8 mouse cellular contexts compared by ENCODE assay signal in the genomic region with DNA sequence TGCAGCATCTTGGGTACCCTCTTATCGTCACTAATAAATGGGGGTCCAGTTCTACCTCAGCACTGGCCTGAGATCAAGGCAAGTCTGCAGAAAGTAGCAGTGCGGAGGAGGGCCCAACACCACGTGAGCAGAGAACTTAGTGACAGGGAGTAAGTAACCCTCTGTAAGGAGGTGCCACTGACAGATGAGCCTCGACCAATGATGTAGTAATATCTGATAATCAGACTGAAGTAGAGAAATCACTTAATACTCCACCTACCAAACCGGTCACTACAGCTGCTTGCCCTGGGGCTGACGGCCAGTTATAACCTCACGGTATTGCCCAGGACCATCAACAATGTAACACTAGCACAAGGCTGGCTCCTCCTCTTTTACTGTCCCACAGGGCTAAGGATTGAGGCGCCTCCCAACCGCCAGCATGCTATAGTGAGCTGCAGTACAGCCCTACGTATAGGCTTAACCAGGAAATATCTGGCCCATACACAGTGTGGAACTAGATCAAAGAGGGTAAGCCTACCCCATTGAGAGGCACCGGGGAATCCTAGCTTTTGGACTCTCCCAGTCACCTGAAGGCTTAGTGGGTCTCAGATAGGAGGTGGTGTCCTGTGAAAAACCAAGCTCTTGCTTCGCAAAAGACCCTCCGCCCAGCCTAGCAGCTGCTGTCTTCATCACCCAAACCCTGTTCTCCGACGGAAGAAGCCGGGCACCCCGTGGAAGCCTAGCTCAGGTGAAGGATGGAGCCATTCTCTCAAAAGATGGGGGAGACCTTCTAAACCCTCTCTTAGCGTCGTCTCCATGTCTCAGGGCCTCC. TPM values are rescaled to one million over a fixed set of nuclear protein-coding genes. Genes with fewer than 3 reads are reported as not detected.
DNase-seq lines count a peak whose midpoint lies in the region; ATAC-seq and TF ChIP-seq lines count a peak whose summit lies in the region.

No protein-coding gene starts in this region.

- DNase-seq in heart, adult 9 months (ENCODE audit: low spot score in 2 of 2) = no peak
- DNase-seq in Muller cell, postnatal 12 days (ENCODE audit: inconsistent ontology term) = peak; percentile 31
- no peak for DNase-seq in forebrain, embryonic 11.5 days (ENCODE audit: low spot score)
- DNase-seq in liver, embryonic 14.5 days (ENCODE audit: low read depth in 3 of 3, low spot score in 3 of 3) = peak; percentile 57 to 63 (median 62)
- DNase-seq in gastrocnemius, postnatal 4 days (ENCODE audit: low spot score in 2 of 2) = no peak

- peak overlapping the region; percentile 88 for H3K4me2 ChIP-seq in heart, embryonic 16.5 days (ENCODE audit: low read depth, low read length)
- peak overlapping the region; percentile 87 for H3K4me2 ChIP-seq in forebrain, embryonic 11.5 days (ENCODE audit: low read depth, low read length, severe bottlenecking)
- peak overlapping the region; percentile 99 for H3K4me2 ChIP-seq in liver, embryonic 14.5 days (ENCODE audit: low read depth)
- H3K4me2 ChIP-seq in stomach, embryonic 16.5 days (ENCODE audit: low read depth, low read length) = peak overlapping the region; percentile 97

- 0 out of 2 replicates have a peak, but pooled peaks have one; percentile 19 for ATAC-seq in heart, embryonic 16.5 days (replicated peaks; ENCODE audit: extremely low read depth, insufficient read depth, low FRiP score)
- ATAC-seq in forebrain, embryonic 11.5 days (replicated peaks; ENCODE audit: low FRiP score) = peak; percentile 62
- ATAC-seq in liver, embryonic 14.5 days (ENCODE audit: insufficient read depth) = peak; percentile 65
- peak; percentile 67 for ATAC-seq in stomach, embryonic 16.5 days (ENCODE audit: insufficient read depth, low FRiP score)
- ATAC-seq in frontal cortex, adult (ENCODE audit: low TSS enrichment) = no peak; the same call in 1 of the 2 replicates

- 0 out of 2 replicates have a peak, but pooled peaks have one; percentile 14 for TF ChIP-seq EP300 in liver, embryonic 14.5 days (IDR thresholded peaks at IDR 0.05; ENCODE audit: low read depth)

- no peaks in the 10 kb centered on the region for H3K36me3 ChIP-seq in heart, embryonic 16.5 days (ENCODE audit: control insufficient read depth, insufficient read depth)
- no peaks in the 10 kb centered on the region for H3K36me3 ChIP-seq in forebrain, embryonic 11.5 days (ENCODE audit: control insufficient read depth, insufficient read depth, low read length)
- peaks cover 21% of the 10 kb centered on the region for H3K36me3 ChIP-seq in liver, embryonic 14.5 days (replicated peaks; ENCODE audit: control insufficient read depth, insufficient read depth, low read depth)
- H3K36me3 ChIP-seq in stomach, embryonic 16.5 days (ENCODE audit: control insufficient read depth, insufficient read depth, low read length) = no peaks in the 10 kb centered on the region

- 16% methylated on average over 19 of the region's 19 CpGs for WGBS in heart, embryonic 16.5 days
- WGBS in forebrain, embryonic 11.5 days = 13% methylated on average over 19 of the region's 19 CpGs
- WGBS in liver, embryonic 14.5 days (ENCODE audit: insufficient replicate concordance) = 4% methylated on average over 19 of the region's 19 CpGs
- WGBS in stomach, embryonic 16.5 days = 8% methylated on average over 19 of the region's 19 CpGs

- H3K27me3 ChIP-seq in heart, embryonic 16.5 days (ENCODE audit: control insufficient read depth, insufficient read depth, low read length) = no peaks in the 10 kb centered on the region
- no peaks in the 10 kb centered on the region for H3K27me3 ChIP-seq in forebrain, embryonic 11.5 days (ENCODE audit: control insufficient read depth, insufficient read depth, low read length)
- no peaks in the 10 kb centered on the region for H3K27me3 ChIP-seq in liver, embryonic 14.5 days (ENCODE audit: control insufficient read depth, insufficient read depth, low read length)
- H3K27me3 ChIP-seq in stomach, embryonic 16.5 days (ENCODE audit: control insufficient read depth, insufficient read depth, low read length) = no peaks in the 10 kb centered on the region

- TF ChIP-seq CTCF in liver, embryonic 14.5 days (IDR thresholded peaks at IDR 0.05; ENCODE audit: low read depth) = no peak

- H3K27ac ChIP-seq in heart, embryonic 16.5 days (ENCODE audit: low read length) = no peak overlapping the region
- no peak overlapping the region for H3K27ac ChIP-seq in forebrain, embryonic 11.5 days (ENCODE audit: low read depth, low read length)
- H3K27ac ChIP-seq in liver, embryonic 14.5 days = peak overlapping the region; percentile 100
- H3K27ac ChIP-seq in stomach, embryonic 16.5 days (ENCODE audit: low read length) = peak overlapping the region; percentile 85

- H3K9me3 ChIP-seq in heart, embryonic 16.5 days (replicated peaks; ENCODE audit: control insufficient read depth, low read length) = no peaks in the 10 kb centered on the region
- H3K9me3 ChIP-seq in forebrain, embryonic 11.5 days (ENCODE audit: control insufficient read depth, low read length) = no peaks in the 10 kb centered on the region
- no peaks in the 10 kb centered on the region for H3K9me3 ChIP-seq in liver, embryonic 14.5 days (ENCODE audit: control insufficient read depth, low read length)
- H3K9me3 ChIP-seq in stomach, embryonic 16.5 days (replicated peaks; ENCODE audit: control insufficient read depth, low read length) = no peaks in the 10 kb centered on the region

- peak overlapping the region; percentile 80 for H3K9ac ChIP-seq in heart, embryonic 16.5 days (ENCODE audit: low read length)
- H3K9ac ChIP-seq in forebrain, embryonic 11.5 days (ENCODE audit: low read length) = peak overlapping the region; percentile 66
- H3K9ac ChIP-seq in liver, embryonic 14.5 days (replicated peaks) = peak overlapping the region; percentile 97
- peak overlapping the region; percentile 89 for H3K9ac ChIP-seq in stomach, embryonic 16.5 days (ENCODE audit: low read length)

- H3K4me3 ChIP-seq in heart, embryonic 16.5 days (ENCODE audit: low read length) = peak overlapping the region; percentile 76
- peak overlapping the region; percentile 78 for H3K4me3 ChIP-seq in forebrain, embryonic 11.5 days (ENCODE audit: low read depth, low read length)
- peak overlapping the region; percentile 81 to 84 for H3K4me3 ChIP-seq in liver, embryonic 14.5 days (ENCODE audit: insufficient read depth in 1 of 2, low read depth in 2 of 2, low read length in 2 of 2)
- peak overlapping the region; percentile 90 for H3K4me3 ChIP-seq in stomach, embryonic 16.5 days (replicated peaks; ENCODE audit: low read length)

- H3K4me1 ChIP-seq in heart, embryonic 16.5 days (ENCODE audit: control insufficient read depth, insufficient read depth, low read length) = peaks cover 17% of the 10 kb centered on the region
- H3K4me1 ChIP-seq in forebrain, embryonic 11.5 days (replicated peaks; ENCODE audit: control insufficient read depth, insufficient read depth, low read length) = peaks cover 9% of the 10 kb centered on the region; the same call in 1 of the 2 replicates
- H3K4me1 ChIP-seq in liver, embryonic 14.5 days (replicated peaks; ENCODE audit: control insufficient read depth in 2 of 2, insufficient read depth in 2 of 2, low read length in 1 of 2) = peaks cover 34 to 39% of the 10 kb centered on the region in 2 experiments
- H3K4me1 ChIP-seq in stomach, embryonic 16.5 days (ENCODE audit: control insufficient read depth, insufficient read depth, low read length) = peaks cover 31% of the 10 kb centered on the region

RNA-seq across cellular contexts. Expression of a gene that starts 1.1 kb away (rescaled TPM):
- 18.8 and 20.7 TPM in 2 replicates for polyA plus RNA-seq in heart, embryonic 16.5 days (2015; fragmentation: Nextera tagmentation; extraction: Ambion mirVana)
- polyA plus RNA-seq in forebrain, embryonic 11.5 days (2014; fragmentation: Nextera tagmentation; extraction: Ambion mirVana) = 51.8 and 59.5 TPM in 2 replicates
- 29.9 and 32.5 TPM in 2 replicates for polyA plus RNA-seq in liver, embryonic 14.5 days (2012; rRNA removed)
- 36.2 and 43.7 TPM in 2 replicates for polyA plus RNA-seq in liver, embryonic 14.5 days (2014; fragmentation: Nextera tagmentation; extraction: Ambion mirVana)
- 31.9 and 32.2 TPM in 2 replicates for polyA plus RNA-seq in stomach, embryonic 16.5 days (2015; fragmentation: Nextera tagmentation; extraction: Ambion mirVana)
- 10 to 100 TPM; 15.5 to 17.6 TPM for total RNA-seq in gastrocnemius, postnatal 4 days (2021)

RNA-seq across cellular contexts. Expression of a gene that starts 30.3 kb away (rescaled TPM):
- 32.9 and 34.6 TPM in 2 replicates for polyA plus RNA-seq in heart, embryonic 16.5 days (2015; fragmentation: Nextera tagmentation; extraction: Ambion mirVana)
- polyA plus RNA-seq in forebrain, embryonic 11.5 days (2014; fragmentation: Nextera tagmentation; extraction: Ambion mirVana) = 45.7 and 53.1 TPM in 2 replicates
- 9.8 and 10.9 TPM in 2 replicates for polyA plus RNA-seq in liver, embryonic 14.5 days (2012; rRNA removed)
- 15.5 and 17.7 TPM in 2 replicates for polyA plus RNA-seq in liver, embryonic 14.5 days (2014; fragmentation: Nextera tagmentation; extraction: Ambion mirVana)
- 24.3 and 24.4 TPM in 2 replicates for polyA plus RNA-seq in stomach, embryonic 16.5 days (2015; fragmentation: Nextera tagmentation; extraction: Ambion mirVana)
- total RNA-seq in gastrocnemius, postnatal 4 days (2021) = 10 to 100 TPM; 29.8 to 31.3 TPM

RNA-seq across cellular contexts. Expression of a gene that starts 30.5 kb away (rescaled TPM):
- polyA plus RNA-seq in heart, embryonic 16.5 days (2015; fragmentation: Nextera tagmentation; extraction: Ambion mirVana) = 182 and 185 TPM in 2 replicates
- polyA plus RNA-seq in forebrain, embryonic 11.5 days (2014; fragmentation: Nextera tagmentation; extraction: Ambion mirVana) = 28.4 and 33.0 TPM in 2 replicates
- 98.4 and 108 TPM in 2 replicates for polyA plus RNA-seq in liver, embryonic 14.5 days (2012; rRNA removed)
- polyA plus RNA-seq in liver, embryonic 14.5 days (2014; fragmentation: Nextera tagmentation; extraction: Ambion mirVana) = 243 and 246 TPM in 2 replicates
- polyA plus RNA-seq in stomach, embryonic 16.5 days (2015; fragmentation: Nextera tagmentation; extraction: Ambion mirVana) = 116 and 132 TPM in 2 replicates
- total RNA-seq in gastrocnemius, postnatal 4 days (2021) = 10 to 100 TPM; 25.5 to 38.0 TPM

Comparison
In these comparisons a context has a peak if more than half of its experiments do, and no peak if none do; other contexts are left out.
1. H3K27ac ChIP-seq: peak in liver, embryonic 14.5 days (single experiment) and stomach, embryonic 16.5 days (single experiment); none in heart, embryonic 16.5 days (single experiment) and forebrain, embryonic 11.5 days (single experiment).
2. DNase-seq: peak in Muller cell, postnatal 12 days (single experiment) and liver, embryonic 14.5 days (3 of 3); none in heart, adult 9 months (0 of 2), forebrain, embryonic 11.5 days (single experiment) and gastrocnemius, postnatal 4 days (0 of 2).
3. Peak in every context shown above with its lines, with median percentiles within 50 percentile points of each other: H3K4me2 ChIP-seq, H3K4me3 ChIP-seq and H3K9ac ChIP-seq.